Mouse (Mus musculus): ENCODE measurements around the gene 1810055G02Rik.

Gene 1810055G02Rik

GRCm38 (mm10) chr19:3708078-3709012 lies at the start of gene 1810055G02Rik:
1810055G02Rik (plus strand) TSS chr19:3708293.
- peak; percentile 99 for DNase-seq

DNA sequence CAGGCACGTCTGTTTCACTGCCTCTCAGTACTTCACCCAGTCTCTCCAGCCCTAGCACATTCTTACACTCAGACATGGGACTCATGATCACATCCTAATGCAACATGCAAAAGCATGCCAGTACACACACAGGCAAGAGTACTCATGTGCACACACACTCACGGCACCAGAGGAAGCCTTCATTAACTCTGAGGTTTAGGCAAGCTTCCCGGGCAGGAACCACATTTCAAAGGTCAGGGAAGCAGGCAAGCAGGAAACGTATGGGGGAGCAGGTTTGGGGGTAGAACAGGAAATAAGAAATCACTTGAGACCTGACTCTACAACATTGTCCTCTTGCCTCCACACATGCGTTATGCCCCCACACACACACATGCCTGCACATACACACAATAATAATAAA lies 42.6 kb upstream of the 1810055G02Rik start:
- no peak for DNase-seq

- no peak for DNase-seq
Measured at GRCm38 (mm10) chr19:3666632-3667031, 41.5 kb upstream of the 1810055G02Rik start.

DNA sequence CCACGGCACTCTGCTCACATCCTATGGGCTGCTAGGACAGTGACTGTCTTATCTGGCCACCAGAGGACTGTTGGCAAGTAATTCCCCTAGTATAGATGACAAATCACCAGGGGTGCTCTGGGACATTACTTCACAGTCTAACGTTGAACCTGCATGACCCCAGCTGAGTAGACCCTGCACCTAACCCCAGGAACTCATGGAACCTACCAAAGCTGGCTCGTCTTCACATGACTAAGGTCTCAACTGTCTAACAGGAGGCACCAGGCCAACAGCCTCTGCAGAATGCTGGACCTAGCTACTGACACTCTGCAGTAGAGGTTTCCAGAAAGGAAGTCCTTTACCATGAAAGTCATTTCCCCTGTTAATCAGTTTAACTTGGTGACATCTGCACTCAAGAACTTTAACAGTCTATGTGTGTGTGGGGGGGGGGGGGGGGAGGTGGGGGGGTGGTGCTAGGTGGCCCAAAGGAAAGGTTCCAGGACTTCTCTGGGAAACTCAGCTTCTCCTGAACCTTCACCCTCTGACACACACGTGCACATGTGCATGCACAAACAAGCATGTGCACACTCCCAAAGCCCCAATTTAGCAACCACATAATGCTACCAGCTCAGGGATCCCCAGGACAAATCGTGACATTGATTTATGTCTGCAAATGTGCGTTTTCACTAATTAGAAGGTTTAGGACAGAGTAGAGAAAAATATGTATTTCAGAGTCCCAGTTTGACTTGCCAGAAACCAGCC lies 40.8 kb upstream of the 1810055G02Rik start:
- DNase-seq: no peak

- DNase-seq: no peak
Measured at GRCm38 (mm10) chr19:3667979-3668378, 40.1 kb upstream of the 1810055G02Rik start.

DNA sequence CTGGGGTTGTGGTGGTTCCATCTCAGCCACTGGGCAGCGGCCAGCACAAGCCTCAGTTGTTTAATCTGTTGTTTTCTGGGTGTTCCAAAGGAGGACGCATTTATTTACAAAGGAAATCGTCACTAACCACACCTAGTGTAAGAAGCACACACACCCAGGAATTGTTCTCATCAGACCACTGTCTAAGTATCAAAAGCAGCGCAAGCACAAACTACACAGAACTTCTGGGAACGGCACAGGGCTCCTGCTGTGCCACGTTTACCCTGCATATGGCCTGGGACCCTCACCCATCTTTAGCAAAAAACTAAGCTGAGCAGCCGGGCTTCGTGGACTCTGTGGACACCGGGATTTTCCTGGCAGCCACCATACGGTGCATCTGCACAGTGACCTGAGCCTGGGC lies 39.5 kb upstream of the 1810055G02Rik start:
- no peak for DNase-seq

DNA sequence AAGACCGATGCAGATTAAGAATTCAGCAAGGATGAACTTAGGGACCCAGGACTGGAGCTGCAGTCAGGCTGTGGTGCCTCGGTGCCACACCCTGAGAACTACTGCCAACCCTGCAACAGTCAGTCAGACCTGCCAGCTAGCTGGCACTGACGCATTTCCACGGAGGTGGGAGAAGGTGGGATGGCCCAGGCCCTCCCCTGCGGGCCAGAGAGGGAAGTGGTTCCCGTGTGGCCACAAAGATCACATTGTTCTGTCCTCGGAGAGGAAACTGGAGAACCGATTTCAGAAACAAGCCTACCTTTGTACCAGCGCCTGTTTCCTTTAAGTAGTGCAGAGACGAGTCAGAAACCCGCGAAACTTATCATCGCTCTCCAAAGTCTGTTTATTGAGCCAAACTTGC lies 39.0 kb upstream of the 1810055G02Rik start:
- no peak for DNase-seq

DNA sequence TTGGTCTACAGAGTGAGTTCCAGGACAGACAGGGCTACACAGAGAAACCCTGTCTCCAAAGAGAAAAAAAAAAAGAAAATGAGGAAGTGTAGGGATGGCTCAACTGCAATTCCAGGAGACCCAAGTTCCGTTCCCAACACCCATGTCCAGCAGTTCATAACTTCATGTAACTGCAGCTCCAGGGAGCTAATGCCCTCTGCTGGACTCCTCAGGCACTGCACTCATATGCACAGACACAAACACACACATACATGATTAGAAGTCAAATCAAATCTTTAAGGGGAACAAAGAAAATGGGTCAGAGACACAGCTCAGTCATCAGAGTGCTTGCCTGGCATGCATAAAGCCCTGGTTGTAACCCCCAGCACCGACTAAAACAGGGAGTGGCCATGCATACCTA lies 34.9 kb upstream of the 1810055G02Rik start:
- DNase-seq: no peak

- no peak for DNase-seq
Measured at GRCm38 (mm10) chr19:3674122-3674855, 33.8 kb upstream of the 1810055G02Rik start.

DNA sequence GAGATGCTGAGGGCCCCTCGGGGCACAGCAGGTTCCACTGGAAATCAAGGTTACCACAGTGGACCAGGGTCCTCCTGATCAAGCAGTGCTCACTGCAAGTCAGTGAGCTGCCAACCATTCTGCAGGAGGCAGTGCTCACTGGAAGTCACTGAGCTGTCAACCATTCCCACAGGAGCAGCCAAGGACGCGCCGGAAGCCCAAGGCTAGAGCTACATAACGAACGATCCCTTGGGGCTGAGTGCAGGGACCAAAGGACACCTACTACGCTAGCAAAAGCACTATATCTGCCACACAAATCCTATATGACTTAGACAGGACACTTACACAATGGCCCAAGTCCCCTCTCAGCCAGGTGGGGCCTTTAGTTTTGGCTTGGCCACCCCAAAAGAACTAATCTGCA lies 27.4 kb upstream of the 1810055G02Rik start:
- DNase-seq: no peak

- no peak for DNase-seq
Measured at GRCm38 (mm10) chr19:3681310-3681934, 26.7 kb upstream of the 1810055G02Rik start.

DNA sequence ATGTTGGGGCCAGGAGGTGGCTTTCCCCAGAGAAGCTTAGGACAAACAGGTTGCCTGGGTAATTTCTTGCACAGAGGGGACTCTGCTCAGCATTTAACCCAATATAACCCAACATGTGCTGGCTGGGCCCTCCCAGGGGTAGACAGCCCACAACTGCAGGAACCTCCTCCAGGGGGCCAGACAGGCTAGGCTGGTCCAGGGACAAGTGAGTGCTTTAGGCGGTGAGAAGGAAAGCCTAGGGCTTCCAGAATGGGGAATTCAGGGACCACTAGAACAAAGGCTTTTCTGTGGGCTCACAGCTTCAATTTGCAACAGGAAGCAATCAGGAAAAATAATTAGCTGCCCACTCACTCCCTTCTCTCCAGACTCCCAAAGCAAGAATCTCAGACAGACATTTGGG lies 23.7 kb upstream of the 1810055G02Rik start:
- no peak for DNase-seq

GRCm38 (mm10) chr19:3684957-3685580 lies 23.0 kb upstream of the 1810055G02Rik start:
- no peak for DNase-seq

- no peak for DNase-seq
Measured at GRCm38 (mm10) chr19:3685611-3686214, 22.4 kb upstream of the 1810055G02Rik start.

- DNase-seq: no peak
Measured at GRCm38 (mm10) chr19:3686215-3686894, 21.7 kb upstream of the 1810055G02Rik start, which contains the start of gene Lrp5. Lrp5 (minus strand) TSS chr19:3686564.

DNA sequence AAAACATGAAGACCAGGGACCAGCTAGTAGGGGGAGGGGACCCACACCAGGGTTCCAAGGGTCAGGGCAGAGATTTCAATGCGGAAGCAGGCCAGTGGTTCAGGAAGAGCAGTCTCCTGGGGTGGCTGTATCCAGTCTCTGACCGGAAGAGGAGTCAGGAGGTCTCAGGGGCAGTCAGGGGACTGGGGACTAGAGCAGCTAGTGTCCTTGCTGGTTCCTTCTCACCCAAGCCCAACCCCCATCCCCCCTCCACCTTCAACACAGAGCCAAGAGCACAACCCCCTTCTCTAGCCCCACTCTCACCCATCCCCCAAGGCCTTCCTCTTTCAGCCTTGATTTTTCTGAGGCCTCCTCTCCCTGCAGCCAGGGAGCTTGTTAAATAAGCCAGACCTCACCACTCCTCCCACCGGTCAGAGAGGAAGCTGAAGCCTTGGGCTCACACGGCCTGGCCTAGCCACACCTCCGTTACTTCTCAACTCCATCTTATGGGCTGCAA lies 20.4 kb upstream of the 1810055G02Rik start:
- DNase-seq: no peak

DNA sequence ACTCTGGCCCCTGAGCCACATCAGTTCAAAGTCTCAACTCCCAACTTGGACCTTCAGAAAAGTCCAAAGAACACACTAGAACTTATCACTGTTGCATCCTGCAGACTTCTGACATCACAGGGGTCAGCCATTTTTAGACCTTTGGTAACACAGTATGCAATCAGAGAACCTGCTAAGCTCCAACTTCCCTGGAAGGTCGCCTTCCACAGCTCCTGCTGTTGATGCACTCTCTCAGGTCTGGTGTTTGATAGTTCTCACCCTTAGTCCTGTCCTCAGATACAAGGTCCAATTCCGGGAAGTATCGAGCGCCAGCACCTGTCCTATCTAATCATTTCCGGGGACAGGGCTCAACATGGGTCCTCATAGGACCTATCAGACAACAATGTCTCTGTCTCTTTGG lies 16.8 kb upstream of the 1810055G02Rik start:
- no peak for DNase-seq

- DNase-seq: no peak
Measured at GRCm38 (mm10) chr19:3692414-3693145, 15.5 kb upstream of the 1810055G02Rik start.

DNA sequence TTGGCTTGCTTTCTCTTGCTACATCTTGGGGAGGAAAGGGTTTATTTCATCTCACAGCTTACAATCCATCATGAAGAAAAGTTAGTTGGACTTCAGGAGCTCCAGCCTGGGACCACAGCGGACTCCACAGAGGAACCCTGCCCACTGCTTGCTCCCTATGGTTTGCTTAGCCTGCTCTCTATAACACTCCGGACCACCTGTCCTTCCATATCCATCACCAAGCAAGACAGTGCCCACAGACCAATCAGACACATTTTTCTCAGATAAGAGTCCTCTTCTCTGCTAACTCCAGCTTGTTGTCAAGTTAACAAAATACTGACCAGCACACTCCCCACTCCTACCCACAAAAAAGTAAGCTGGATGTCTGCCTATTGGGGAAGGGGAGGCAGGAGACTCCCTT lies 13.6 kb upstream of the 1810055G02Rik start:
- no peak for DNase-seq

DNA sequence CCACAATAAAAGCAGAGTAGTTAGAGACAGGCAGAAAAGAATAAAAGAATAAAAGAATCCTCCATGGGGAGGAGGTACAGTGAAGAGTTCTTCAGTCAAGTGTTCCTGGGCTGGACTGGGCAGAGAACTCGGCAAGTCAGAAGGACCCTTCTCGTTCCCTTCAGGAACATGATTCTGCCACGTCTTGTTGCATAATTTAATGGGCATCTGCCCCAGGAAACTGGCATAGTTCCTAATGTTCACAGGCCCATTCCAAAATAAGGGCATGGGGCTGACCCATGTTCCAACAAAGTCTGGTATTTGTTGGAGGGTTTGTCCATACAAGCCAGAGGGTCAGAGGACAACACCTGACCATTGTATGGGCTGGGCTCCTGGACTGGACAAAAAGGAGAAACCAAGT lies 13.1 kb upstream of the 1810055G02Rik start:
- DNase-seq: no peak

All from cerebellum, adult 9-11 months (tissue).